Mouse (Mus musculus) limb, embryonic 13.5 days (tissue): Measurements from ENCODE around the gene Sytl3. TPM values are rescaled to one million over a fixed set of nuclear protein-coding genes. Genes with fewer than 3 reads are reported as not detected.
A peak's percentile ranks its signal among the peaks of the same experiment; 100 is the strongest.
"Not testable (repeated sequence)": the region's sequence is repeated elsewhere in the genome, so short reads cannot be mapped to it uniquely, and the experiment has no call there.

ENCODE experiments used
- ATAC-seq: fragments of 200-750 bp; cut with Nextera tagmentation; 2 replicates; pipeline ENCODE4 v1.8.0; 2017; ENCODE audit warnings: low read depth, moderate number of reproducible peaks, moderate TSS enrichment; ENCODE audit not compliant: low FRiP score
- H3K27ac ChIP-seq: fragments of 300-500 bp; sonication (generic); 2 replicates; pipeline ENCODE4 v1.5.1; 2015; ENCODE audit warnings: inconsistent platforms, mild to moderate bottlenecking, moderate library complexity
- H3K27me3 ChIP-seq: fragments of 300-500 bp; sonication (generic); 2 replicates; pipeline ENCODE4 v1.6.1; 2015; ENCODE audit warnings: mild to moderate bottlenecking, inconsistent platforms
- H3K36me3 ChIP-seq: fragments of 300-500 bp; sonication (generic); 2 replicates; pipeline ENCODE4 v1.6.1; 2015; ENCODE audit warnings: inconsistent platforms, mild to moderate bottlenecking, moderate library complexity
- H3K4me1 ChIP-seq: fragments of 300-500 bp; sonication (generic); 2 replicates; pipeline ENCODE4 v1.6.1; 2015; ENCODE audit warnings: inconsistent platforms
- H3K4me2 ChIP-seq: fragments of 300-500 bp; sonication (generic); replicated peaks from 2 replicates; pipeline ENCODE4 v1.6.1; 2015; ENCODE audit warnings: inconsistent platforms, mild to moderate bottlenecking, moderate library complexity
- H3K4me3 ChIP-seq: fragments of 300-500 bp; sonication (generic); 2 replicates; pipeline ENCODE4 v1.5.1; 2015; ENCODE audit warnings: moderate library complexity, mild to moderate bottlenecking, inconsistent platforms
- H3K9ac ChIP-seq: fragments of 300-500 bp; sonication (generic); 2 replicates; pipeline ENCODE4 v1.6.1; 2015; ENCODE audit warnings: mild to moderate bottlenecking, inconsistent platforms
- H3K9me3 ChIP-seq: fragments of 300-500 bp; sonication (generic); 2 replicates; pipeline ENCODE4 v1.6.1; 2016; ENCODE audit warnings: inconsistent platforms
- WGBS: fragments of 180-500 bp; shearing (Covaris S2); methylation state at CpG from one replicate; pipeline ENCODE4 v1.1.7; 2015; 5-methylcytosine and 5-hydroxymethylcytosine counted together
- polyA plus RNA-seq: library from polyadenylated mRNA; unstranded; fragments of >200 nt; fragmentation: Nextera tagmentation; extraction: Ambion mirVana; gene quantifications from 2 replicates; pipeline ENCODE4 v1.2.1, GENCODE M21; 2015

Sytl3 gene
- polyA plus RNA-seq, 1 experiment from 2014 or later = not detected

GRCm38 (mm10) chr17:6683702-6684101 lies 24.8 kb downstream of the Sytl3 start:
- not testable (repeated sequence) for H3K4me3 ChIP-seq, H3K27ac ChIP-seq, H3K36me3 ChIP-seq, H3K9me3 ChIP-seq, H3K9ac ChIP-seq, H3K4me1 ChIP-seq, H3K4me2 ChIP-seq, H3K27me3 ChIP-seq, ATAC-seq
- 88% methylated on average over 1 of the region's 5 CpGs for WGBS

GRCm38 (mm10) chr17:6684464-6685287 lies 25.8 kb downstream of the Sytl3 start:
- not testable (repeated sequence) for H3K9ac ChIP-seq, H3K4me1 ChIP-seq, H3K27me3 ChIP-seq, H3K4me2 ChIP-seq, H3K36me3 ChIP-seq, H3K9me3 ChIP-seq, H3K27ac ChIP-seq, H3K4me3 ChIP-seq
- ATAC-seq = peak; percentile 84
- no CpG with 5 or more reads among the region's 4 CpGs for WGBS

GRCm38 (mm10) chr17:6685288-6685818 lies 26.5 kb downstream of the Sytl3 start:
- H3K4me3 ChIP-seq, H3K27me3 ChIP-seq, H3K4me2 ChIP-seq, H3K9me3 ChIP-seq, H3K4me1 ChIP-seq, H3K27ac ChIP-seq, ATAC-seq, H3K9ac ChIP-seq, H3K36me3 ChIP-seq: not testable (repeated sequence)
- WGBS = 27% methylated on average over 5 of the region's 8 CpGs

GRCm38 (mm10) chr17:6686299-6686971 lies 27.5 kb downstream of the Sytl3 start:
- ATAC-seq, H3K27ac ChIP-seq, H3K27me3 ChIP-seq, H3K9ac ChIP-seq, H3K9me3 ChIP-seq, H3K4me2 ChIP-seq, H3K4me1 ChIP-seq, H3K4me3 ChIP-seq, H3K36me3 ChIP-seq: not testable (repeated sequence)
- 88% methylated on average over 2 of the region's 4 CpGs for WGBS

GRCm38 (mm10) chr17:6689344-6689743 lies 30.5 kb downstream of the Sytl3 start:
- ATAC-seq, H3K9me3 ChIP-seq, H3K27ac ChIP-seq, H3K9ac ChIP-seq, H3K4me2 ChIP-seq, H3K4me3 ChIP-seq, H3K36me3 ChIP-seq, H3K27me3 ChIP-seq, H3K4me1 ChIP-seq: not testable (repeated sequence)
- 78% methylated on average over 3 of the region's 4 CpGs for WGBS

- H3K9ac ChIP-seq, H3K4me3 ChIP-seq, H3K9me3 ChIP-seq, H3K27ac ChIP-seq, H3K4me2 ChIP-seq, H3K36me3 ChIP-seq, ATAC-seq, H3K4me1 ChIP-seq, H3K27me3 ChIP-seq: not testable (repeated sequence)
- 8% methylated on average over 2 of the region's 2 CpGs for whole genome bisulfite sequencing
Measured at GRCm38 (mm10) chr17:6691596-6691995, 32.7 kb downstream of the Sytl3 start.

GRCm38 (mm10) chr17:6695712-6696111 lies 36.8 kb downstream of the Sytl3 start:
- not testable (repeated sequence) for H3K27me3 ChIP-seq, H3K9me3 ChIP-seq, H3K36me3 ChIP-seq, H3K4me1 ChIP-seq, H3K4me3 ChIP-seq, ATAC-seq, H3K4me2 ChIP-seq, H3K9ac ChIP-seq, H3K27ac ChIP-seq
- 76% methylated on average over 9 of the region's 9 CpGs for WGBS

GRCm38 (mm10) chr17:6696521-6696920 lies 37.6 kb downstream of the Sytl3 start:
- not testable (repeated sequence) for H3K9ac ChIP-seq, H3K36me3 ChIP-seq, H3K4me3 ChIP-seq, H3K27me3 ChIP-seq, H3K4me2 ChIP-seq, H3K27ac ChIP-seq, H3K4me1 ChIP-seq, H3K9me3 ChIP-seq
- ATAC-seq = 0 out of 2 replicates have a peak, but pooled peaks have one; percentile 28
- WGBS = 60% methylated on average over 8 of the region's 8 CpGs

- not testable (repeated sequence) for H3K9me3 ChIP-seq, H3K4me3 ChIP-seq, H3K4me2 ChIP-seq, H3K9ac ChIP-seq, H3K36me3 ChIP-seq, H3K4me1 ChIP-seq, H3K27ac ChIP-seq, H3K27me3 ChIP-seq
- peak; percentile 77 for ATAC-seq
- whole genome bisulfite sequencing = 34% methylated on average over 4 of the region's 4 CpGs
Measured at GRCm38 (mm10) chr17:6697224-6697775, 38.4 kb downstream of the Sytl3 start.

- not testable (repeated sequence) for H3K4me2 ChIP-seq, H3K9ac ChIP-seq, H3K9me3 ChIP-seq, H3K4me1 ChIP-seq, H3K36me3 ChIP-seq, H3K4me3 ChIP-seq, ATAC-seq, H3K27ac ChIP-seq, H3K27me3 ChIP-seq
- WGBS = 89% methylated on average over 8 of the region's 9 CpGs
Measured at GRCm38 (mm10) chr17:6699502-6699901, 40.6 kb downstream of the Sytl3 start.

- not testable (repeated sequence) for H3K27ac ChIP-seq, ATAC-seq, H3K4me2 ChIP-seq, H3K9ac ChIP-seq, H3K4me1 ChIP-seq, H3K27me3 ChIP-seq, H3K36me3 ChIP-seq, H3K9me3 ChIP-seq, H3K4me3 ChIP-seq
- WGBS = 74% methylated on average over 4 of the region's 7 CpGs
Measured at GRCm38 (mm10) chr17:6700077-6700476, 41.2 kb downstream of the Sytl3 start.

GRCm38 (mm10) chr17:6702625-6703221 lies 43.8 kb downstream of the Sytl3 start:
- not testable (repeated sequence) for H3K4me2 ChIP-seq, H3K36me3 ChIP-seq, H3K9me3 ChIP-seq, ATAC-seq, H3K4me3 ChIP-seq, H3K27me3 ChIP-seq, H3K27ac ChIP-seq, H3K9ac ChIP-seq, H3K4me1 ChIP-seq
- 31% methylated on average over 2 of the region's 8 CpGs for WGBS
